Mouse (Mus musculus) skeletal muscle tissue, adult 2 months (tissue): ENCODE measurements around the gene Tbcb.
A peak's percentile ranks its signal among the peaks of the same experiment; 100 is the strongest.
"Not testable (repeated sequence)": the region's sequence is repeated elsewhere in the genome, so short reads cannot be mapped to it uniquely, and the experiment has no call there.

Source experiments
- DNase-seq: peaks from one replicate; pipeline ENCODE4 v3.0.0-alpha.2; 2012; ENCODE audit warnings: low read depth, low spot score

Gene Tbcb

GRCm38 (mm10) chr7:30222205-30222604, 9.9 kb downstream of the Tbcb start:
- no peak for DNase-seq

- DNase-seq = no peak
These were observed 10.6 kb downstream of the Tbcb start for GRCm38 (mm10) chr7:30221433-30221832.

DNA sequence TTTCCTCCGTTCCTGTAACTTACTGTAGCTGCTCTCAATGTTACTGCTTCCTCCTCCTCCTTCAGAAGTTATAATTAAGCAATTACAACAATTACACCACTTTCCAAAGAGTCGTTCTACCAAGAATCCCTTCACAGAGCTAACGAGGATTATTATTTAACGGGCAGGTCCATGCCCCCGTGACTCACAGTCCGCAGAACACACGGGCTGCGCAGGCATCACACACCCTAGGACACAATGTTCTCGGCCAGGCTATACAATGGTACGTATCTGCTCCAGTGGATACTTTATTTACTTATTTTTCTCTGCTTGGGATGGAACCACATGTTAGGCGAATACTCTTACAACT, 12.1 kb downstream of the Tbcb start:
- no peak for DNase-seq

DNA sequence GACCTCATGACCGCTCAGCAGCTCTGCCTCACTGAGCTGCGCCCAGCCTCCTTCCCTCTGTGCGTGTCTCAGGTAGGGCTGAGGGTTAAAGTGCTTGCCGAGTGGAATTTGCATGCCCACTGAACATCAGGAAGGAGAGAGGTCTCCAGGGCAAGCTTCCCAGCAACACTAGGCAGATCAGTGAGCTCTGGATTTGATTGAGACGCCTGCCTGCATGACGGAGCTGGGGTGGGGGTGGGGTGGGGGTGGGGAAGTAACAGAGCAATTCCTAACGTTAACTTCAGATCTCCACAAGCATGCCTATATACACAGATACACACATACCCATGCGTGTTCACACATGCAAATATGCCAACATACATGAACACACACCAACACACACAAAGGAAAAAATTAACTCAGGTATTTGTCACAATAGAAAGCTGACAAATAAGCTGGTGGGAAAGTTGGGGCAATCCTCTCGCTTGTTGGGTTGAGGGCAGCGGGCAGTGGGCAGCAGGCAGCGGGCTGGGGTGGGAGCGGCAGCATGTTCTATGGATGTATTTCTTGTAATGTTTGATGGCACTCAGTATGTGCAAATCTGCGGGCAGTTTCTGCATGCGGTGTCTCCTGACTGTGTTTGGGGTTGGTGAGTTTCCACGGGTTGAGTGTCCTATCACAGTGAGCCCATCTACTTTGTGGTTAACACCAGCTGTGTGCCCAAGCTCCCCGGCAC, 12.6 kb downstream of the Tbcb start:
- DNase-seq = peak; percentile 55

DNA sequence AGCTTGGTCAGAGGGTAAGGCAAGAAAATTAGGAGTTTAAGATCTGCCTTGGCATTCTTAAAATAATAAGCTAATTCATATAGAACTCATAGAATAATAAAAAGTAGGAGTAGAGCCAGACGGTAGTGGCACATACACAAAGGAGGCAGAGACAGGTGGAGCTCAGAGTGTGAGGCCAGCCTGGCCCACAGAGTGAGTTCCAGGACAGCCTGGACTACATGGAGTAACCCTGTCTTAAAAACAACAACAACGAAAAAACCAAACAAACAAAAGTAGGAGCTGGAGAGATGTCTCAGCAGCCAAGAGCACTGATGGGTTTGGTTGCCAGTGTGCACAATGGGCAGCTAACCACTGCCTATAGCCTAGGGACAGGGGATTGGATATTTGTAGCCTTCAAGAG, 14.8 kb downstream of the Tbcb start:
- no peak for DNase-seq

GRCm38 (mm10) chr7:30216723-30217151, 15.3 kb downstream of the Tbcb start:
- peak; percentile 87 for DNase-seq

DNA sequence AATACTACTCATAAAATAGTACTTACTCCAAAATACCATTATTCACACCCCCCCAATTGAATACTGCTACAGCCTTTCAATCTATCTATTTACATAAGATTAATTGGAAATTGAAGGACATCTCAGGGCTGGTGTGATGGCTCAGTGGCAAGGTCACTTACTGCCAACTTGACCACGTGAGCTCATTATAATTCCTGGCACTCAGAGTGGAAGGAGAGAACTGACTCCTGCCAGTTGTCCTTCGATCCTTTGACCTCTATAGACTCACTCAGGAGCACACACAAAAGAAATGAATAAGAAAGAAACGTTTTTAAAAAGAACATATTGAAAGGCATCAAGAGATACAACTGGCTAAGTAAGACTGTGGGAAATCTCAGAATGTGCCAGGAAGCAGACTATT, 16.2 kb downstream of the Tbcb start:
- no peak for DNase-seq

DNA sequence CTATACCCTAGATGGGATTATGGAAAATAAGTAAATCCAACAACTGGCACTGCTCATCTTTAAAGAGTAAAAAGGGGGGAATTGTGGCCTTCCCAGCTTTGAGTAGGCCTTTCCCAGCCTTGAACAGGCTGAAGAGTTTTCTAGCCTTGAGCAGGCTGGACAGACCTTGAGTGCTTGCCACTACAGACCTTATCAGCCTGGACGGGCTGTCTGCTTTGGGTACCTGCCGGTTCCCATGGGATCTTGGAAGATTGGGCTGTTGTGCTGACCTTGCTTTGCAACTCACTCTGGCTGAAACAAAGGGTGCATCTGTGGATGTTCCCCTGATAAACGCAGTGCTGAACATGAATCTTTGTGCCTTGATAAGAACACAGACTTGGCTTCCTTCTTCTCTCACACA, 18.2 kb downstream of the Tbcb start:
- no peak for DNase-seq

GRCm38 (mm10) chr7:30211025-30211424, 21.0 kb downstream of the Tbcb start:
- DNase-seq = no peak

- not testable (repeated sequence) for DNase-seq
These were observed 25.7 kb downstream of the Tbcb start for GRCm38 (mm10) chr7:30206364-30206763.

DNA sequence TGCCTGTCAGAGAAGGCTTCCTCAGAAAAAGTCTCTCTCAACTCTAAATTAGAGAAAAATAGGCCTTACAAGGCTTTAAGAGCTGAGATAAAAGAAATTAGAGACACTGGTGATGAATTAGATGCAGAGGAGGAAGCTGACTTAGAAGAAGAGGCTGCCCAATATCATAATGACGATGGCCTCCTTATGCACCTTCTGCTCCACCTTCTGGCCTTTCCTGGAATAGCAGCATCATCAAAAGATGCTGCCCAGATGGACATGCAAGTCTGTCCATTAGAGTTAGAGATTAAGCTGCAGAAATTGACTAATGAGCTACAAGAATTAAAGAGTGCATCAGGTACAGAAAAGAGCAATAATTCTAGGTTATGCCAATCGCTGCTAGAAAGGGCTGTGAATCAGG, 26.7 kb downstream of the Tbcb start:
- DNase-seq = peak; percentile 70

DNA sequence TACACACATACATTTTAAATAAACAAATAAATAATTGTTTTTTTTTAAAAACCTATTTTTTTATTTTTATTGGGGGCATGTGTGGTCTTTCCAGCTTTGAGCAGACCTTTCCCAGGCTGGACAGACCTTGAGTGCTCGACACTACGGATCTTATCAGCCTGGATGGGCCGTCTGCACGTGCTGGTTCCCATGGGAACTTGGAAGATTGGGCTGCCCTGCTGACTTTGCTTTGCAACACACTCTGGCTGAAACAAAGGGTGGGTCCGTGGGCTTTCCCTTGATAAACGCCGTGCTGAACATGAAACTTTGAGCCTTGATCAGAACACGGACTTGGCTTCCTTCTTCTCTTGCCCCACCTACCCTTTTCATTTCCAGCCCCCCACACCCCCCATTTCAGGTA, 27.7 kb downstream of the Tbcb start:
- no peak for DNase-seq

DNA sequence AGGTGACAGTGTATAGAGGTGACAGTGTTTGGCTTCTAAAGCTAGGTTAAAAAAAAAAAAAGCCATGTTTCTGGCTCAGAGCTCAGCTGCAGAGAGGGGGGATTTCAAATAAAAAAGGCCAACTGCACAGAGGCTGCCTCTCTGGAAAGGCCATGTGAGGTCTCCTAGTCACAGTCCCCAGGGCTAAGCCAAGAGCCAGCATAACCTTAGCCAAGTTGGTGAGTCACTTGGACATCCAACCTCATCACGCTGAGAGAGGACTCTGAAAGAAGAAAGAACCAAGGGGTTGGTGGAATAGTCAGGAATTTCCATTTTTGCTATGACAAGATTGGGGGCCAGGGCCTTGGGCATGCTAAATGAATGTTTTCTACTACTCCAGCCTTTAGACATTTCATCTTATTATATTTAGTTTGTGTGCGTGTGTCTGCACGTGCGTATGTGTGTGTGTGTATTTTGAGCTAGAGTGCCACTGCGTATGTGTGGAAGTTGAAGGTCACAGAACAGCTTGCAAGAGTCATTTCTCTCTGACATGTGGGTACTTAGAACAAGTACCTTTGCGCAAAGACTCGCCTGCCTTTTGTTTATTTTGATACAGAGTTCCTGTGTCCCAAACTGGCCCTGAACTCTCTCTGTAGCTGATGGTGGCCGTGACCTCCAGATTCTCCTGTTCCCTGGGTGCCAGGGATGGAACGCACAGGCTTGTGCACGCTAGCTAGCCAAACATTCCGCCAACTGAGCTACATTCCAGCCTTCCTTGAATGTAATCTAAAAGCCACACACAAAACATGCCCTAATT, 29.0 kb downstream of the Tbcb start:
- DNase-seq = peak; percentile 89

DNA sequence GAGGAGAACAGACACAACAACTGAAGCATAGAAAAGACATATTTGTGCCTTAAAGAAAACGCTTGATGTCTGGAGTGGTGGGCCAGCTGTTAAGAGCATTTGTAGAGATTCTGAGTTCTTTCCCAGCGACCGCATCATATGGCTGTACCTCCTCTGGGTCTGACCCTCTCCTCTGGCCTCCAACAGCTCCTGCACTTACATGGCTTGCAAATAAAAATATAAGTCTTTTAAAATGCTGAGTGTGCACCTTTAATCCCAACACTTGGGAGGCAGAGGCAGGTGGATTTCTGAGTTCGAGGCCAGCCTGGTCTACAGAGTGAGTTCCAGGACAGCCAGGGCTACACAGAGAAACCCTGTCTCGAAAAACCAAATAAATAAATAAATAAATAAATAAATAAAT, 31.4 kb downstream of the Tbcb start:
- not testable (repeated sequence) for DNase-seq

GRCm38 (mm10) chr7:30200200-30200599, 31.9 kb downstream of the Tbcb start:
- no peak for DNase-seq

- no peak for DNase-seq
These were observed 32.5 kb downstream of the Tbcb start for GRCm38 (mm10) chr7:30199498-30200139.

DNA sequence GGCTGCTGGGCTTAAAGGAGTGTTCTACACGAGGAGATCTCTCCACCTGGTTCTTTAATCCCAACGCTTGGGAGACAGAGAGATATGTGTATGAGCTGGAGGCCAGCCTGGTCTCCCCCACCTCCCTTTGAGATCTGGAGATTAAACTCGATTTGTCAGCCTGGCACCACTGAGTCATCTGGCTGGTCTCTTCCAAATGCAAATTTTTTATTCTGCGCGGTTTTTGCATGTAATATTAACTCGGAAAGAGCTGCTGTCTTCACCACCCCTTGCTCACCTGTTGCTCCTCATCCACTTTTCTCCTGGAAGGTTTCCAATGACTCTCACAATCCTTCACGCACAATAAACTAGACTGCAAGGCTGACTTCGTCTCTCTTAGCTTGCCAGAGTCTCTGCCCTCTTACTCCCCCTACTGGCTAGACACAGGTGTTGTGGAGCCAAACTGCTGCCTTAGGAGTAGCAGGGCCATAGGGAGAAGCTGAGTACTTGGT, 33.5 kb downstream of the Tbcb start, which contains the start of gene Capns1:
Gene Capns1 (minus strand): TSS at position 331 of the 491 bp plus-strand sequence.
- peak; percentile 78 for DNase-seq

DNA sequence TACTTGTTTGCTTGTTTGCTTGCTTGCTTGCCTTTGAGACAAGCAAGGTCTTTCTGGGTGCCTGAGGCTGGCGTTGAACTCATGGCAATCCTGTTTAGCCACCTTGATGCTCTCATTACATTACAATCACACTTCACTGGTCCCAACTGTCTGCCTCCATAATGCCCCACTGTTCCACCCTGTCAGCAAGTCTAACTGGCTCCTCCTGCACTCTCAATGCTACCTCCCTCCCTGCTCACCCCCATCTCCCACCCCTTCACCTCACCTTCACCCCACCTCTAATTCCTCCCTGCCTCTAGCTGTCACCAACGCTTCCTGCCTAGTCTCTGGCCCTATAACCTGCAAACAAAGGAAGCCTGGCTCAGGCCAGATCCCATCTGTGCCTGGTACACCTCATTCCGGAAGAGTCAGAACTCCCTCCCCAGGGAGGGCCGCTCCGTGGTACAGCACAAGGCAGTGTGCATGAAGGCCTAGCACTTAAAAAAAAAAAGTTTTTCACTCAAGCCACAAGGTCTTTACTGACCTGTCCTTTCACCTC, 34.4 kb downstream of the Tbcb start:
- DNase-seq = no peak

DNA sequence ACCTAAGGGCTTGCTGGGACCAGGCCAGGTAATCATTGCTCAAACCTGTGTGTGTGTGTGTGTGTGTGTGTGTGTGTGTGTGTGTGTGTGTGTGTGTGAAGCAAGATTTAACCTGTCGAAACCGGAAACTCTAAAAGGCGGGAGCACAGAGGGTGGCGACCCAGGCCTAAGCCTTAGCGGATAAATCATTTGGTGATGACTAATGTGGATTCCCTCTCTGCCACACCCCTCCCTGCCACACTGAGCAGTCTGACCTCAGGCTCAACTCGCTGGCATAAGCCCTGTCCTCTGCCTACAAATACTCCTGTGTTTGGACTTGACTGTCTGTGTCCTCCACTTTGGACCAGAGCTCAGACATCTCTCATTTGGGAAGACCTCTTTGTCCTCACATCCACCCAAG, 35.9 kb downstream of the Tbcb start:
- DNase-seq = no peak

DNA sequence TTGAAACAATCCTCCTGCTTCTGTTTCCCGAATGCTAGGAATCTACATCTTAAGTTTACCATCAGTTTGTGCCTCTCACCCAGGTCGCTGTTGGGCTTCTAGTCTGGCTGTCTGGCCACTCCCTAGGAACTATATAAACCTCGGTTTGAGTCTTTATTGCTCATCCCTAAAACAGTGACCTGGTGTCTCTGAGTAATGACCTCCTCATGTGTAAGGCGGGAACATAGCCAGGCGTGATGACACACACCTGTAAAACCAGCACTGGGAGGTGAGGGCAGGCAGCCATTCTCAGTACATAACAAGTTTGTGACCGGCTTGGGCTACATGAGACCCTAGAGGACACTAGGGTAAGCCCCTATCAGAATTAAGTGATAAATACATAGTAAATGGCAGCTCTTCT, 36.6 kb downstream of the Tbcb start:
- no peak for DNase-seq

DNA sequence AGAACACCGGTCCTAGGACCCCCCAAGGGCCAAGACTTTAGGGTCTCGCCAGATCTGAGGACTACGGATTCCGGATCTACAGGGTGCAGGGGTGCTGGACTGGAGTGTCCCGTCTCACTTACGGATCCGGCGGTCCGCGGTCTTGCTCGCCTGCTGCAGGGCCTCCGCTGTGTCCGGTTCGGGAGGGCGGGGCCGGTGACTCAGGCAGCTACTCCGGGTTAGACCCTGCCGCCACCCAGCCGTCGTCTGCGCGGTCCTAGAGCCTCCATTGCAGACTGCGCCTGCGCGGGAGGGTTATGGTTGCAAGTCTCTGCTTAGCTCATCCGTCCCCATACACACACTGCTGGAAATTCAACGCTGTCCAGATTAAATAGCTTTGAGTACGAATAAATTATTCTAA, 37.2 kb downstream of the Tbcb start:
- DNase-seq = peak; percentile 98
